Mouse (Mus musculus): ENCODE data around the gene Dnah12. TPM values are rescaled to one million over a fixed set of nuclear protein-coding genes. Genes with fewer than 3 reads are reported as not detected.
A peak's percentile ranks its signal among the peaks of the same experiment; 100 is the strongest.

Gene Dnah12
- 0.26 and 0.41 TPM in 2 replicates for polyA plus RNA-seq (2015; fragmentation: Nextera tagmentation; extraction: Ambion mirVana)

DNA sequence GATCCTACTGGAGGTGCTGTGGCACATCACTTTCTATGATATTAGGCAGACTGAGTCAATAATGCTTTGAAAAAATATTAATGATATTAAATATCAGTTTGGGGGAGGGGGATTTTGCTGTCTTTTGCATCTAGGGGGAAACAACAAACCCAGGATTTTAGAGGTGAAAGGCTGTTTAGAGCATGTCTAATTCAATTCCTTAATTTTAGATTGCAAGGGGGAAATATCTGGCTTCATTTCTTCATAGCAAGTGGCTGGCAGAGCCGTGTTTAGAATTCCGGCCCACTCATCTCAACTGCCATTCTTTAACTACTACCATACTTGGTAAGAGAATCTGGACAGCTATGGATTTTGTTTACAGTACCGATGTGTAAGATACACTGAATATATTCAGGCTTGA is at the start of gene Dnah12:
TSS of gene Dnah12 (plus strand) at position 301 of the 400 bp plus-strand sequence.
- ATAC-seq (replicated peaks; ENCODE audit: low FRiP score, low read depth) (no peak), DNase-seq (ENCODE audit: low spot score) (no peak)
- Histone ChIP-seq H3K9ac (ENCODE audit: low read depth, low read length) (no peak within 1 kb of the TSS), H3K27me3 (ENCODE audit: insufficient read depth, low read length) (no peaks in the 10 kb centered on the region), H3K4me1 (replicated peaks; ENCODE audit: insufficient read depth, low read length) (no peaks in the 10 kb centered on the region), H3K36me3 (ENCODE audit: insufficient read depth, low read length) (no peaks in the 10 kb centered on the region), H3K27ac (no peak within 1 kb of the TSS), H3K4me3 (replicated peaks; ENCODE audit: low read depth, low read length) (no peak within 1 kb of the TSS), H3K9me3 (replicated peaks; ENCODE audit: low read length) (no peaks in the 10 kb centered on the region), H3K4me2 (ENCODE audit: low read length) (no peak within 1 kb of the TSS)
- TF ChIP-seq CTCF (IDR thresholded peaks at IDR 0.05; ENCODE audit: low read depth), result no peak
- 89% methylated on average over 3 of the region's 3 CpGs for whole genome bisulfite sequencing

DNA sequence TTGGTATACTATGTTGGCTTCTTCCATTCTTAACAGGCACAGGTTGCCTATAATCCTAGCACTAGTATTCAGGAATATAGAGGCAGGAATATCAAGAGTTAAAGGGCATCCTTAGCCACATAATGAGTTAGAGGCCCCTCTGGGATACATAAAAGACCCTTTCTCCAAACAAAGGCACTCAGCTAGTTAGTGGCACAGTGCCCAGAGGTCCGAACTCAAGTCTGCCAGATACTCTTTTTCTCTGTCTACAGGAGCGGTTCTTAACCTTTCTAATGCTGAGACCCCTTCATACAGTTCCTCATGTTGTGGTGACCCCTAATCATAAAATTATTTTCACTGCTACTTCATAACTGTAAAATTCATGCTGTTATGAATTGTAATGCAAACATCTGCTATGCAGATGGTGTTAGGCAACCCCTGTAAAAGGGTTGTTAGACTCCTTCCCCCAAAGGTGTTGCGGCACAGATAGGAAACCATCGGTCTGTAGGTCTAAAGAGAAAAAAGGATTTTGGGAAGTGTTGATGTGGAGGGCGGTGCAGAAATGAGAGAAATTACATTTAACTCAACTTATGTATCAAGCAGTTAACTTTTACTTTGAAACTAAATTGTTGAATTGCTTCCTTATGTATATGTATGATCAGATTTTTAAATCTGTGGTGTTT is 47.0 kb upstream of the Dnah12 start:
- 71% methylated on average over 5 of the region's 5 CpGs for WGBS
- Histone ChIP-seq H3K4me1 (replicated peaks; ENCODE audit: insufficient read depth, low read length) (no peaks in the 10 kb centered on the region), H3K9me3 (replicated peaks; ENCODE audit: low read length) (no peaks in the 10 kb centered on the region), H3K9ac (ENCODE audit: low read depth, low read length) (no peak overlapping the region), H3K4me3 (replicated peaks; ENCODE audit: low read depth, low read length) (no peak overlapping the region), H3K36me3 (ENCODE audit: insufficient read depth, low read length) (peaks cover 8% of the 10 kb centered on the region), H3K4me2 (ENCODE audit: low read length) (no peak overlapping the region), H3K27ac (no peak overlapping the region), H3K27me3 (ENCODE audit: insufficient read depth, low read length) (no peaks in the 10 kb centered on the region)
- ATAC-seq (replicated peaks; ENCODE audit: low FRiP score, low read depth), result no peak
- no peak for TF ChIP-seq CTCF (IDR thresholded peaks at IDR 0.05; ENCODE audit: low read depth)
- no peak for DNase-seq (ENCODE audit: low spot score)

DNA sequence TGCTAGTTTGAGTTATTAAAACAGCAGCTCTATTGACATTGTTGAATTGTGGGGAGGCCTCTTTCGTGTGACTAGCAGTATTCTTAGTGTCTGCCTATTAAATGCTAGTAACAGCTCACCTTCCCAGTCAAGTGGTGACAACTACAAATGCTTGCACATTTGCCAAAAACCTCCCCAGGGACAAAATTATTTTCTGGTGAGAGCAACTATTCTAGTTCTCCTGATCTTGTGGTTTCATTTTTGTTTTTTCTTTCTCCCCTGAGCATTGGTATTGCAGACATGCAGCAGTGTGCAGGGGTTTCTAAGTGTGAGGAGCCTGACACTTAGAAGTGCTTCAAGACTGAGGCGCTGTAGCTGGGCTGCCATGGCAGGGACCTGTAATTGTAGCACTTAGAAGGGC is 45.3 kb upstream of the Dnah12 start:
- H3K4me1 ChIP-seq (replicated peaks; ENCODE audit: insufficient read depth, low read length), result no peaks in the 10 kb centered on the region
- TF ChIP-seq CTCF (IDR thresholded peaks at IDR 0.05; ENCODE audit: low read depth), result no peak
- no peak overlapping the region for H3K27ac ChIP-seq
- H3K9ac ChIP-seq (ENCODE audit: low read depth, low read length), result no peak overlapping the region
- peaks cover 15% of the 10 kb centered on the region for H3K36me3 ChIP-seq (ENCODE audit: insufficient read depth, low read length)
- 75% methylated on average over 2 of the region's 2 CpGs for WGBS
- H3K27me3 ChIP-seq (ENCODE audit: insufficient read depth, low read length), result no peaks in the 10 kb centered on the region
- DNase-seq (ENCODE audit: low spot score) (no peak), ATAC-seq (replicated peaks; ENCODE audit: low FRiP score, low read depth) (no peak)
- no peak overlapping the region for H3K4me2 ChIP-seq (ENCODE audit: low read length)
- H3K9me3 ChIP-seq (replicated peaks; ENCODE audit: low read length), result no peaks in the 10 kb centered on the region
- H3K4me3 ChIP-seq (replicated peaks; ENCODE audit: low read depth, low read length), result no peak overlapping the region

DNA sequence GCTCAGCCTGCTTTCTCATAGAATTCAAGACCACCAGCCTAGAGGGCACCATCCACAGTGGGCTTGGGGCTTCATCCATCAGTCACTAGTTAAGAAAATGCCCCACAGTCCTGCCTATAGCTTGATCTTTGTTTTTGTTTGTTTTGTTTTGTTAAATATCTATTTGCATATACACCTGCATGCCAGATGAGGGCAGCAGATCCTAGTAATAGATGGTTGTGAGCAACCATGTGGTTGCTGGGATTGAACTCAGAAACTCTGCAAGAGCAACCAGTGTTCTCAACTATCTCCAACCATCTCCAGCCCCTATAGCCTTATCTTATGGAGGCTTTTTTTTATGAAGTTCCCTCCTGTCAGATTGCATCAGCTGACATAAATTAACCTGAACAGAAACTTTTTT is 41.2 kb upstream of the Dnah12 start:
- Histone ChIP-seq H3K4me3 (replicated peaks; ENCODE audit: low read depth, low read length) (no peak overlapping the region), H3K36me3 (ENCODE audit: insufficient read depth, low read length) (peaks cover 45% of the 10 kb centered on the region), H3K27ac (no peak overlapping the region), H3K9ac (ENCODE audit: low read depth, low read length) (no peak overlapping the region), H3K4me2 (ENCODE audit: low read length) (no peak overlapping the region), H3K4me1 (replicated peaks; ENCODE audit: insufficient read depth, low read length) (no peaks in the 10 kb centered on the region), H3K9me3 (replicated peaks; ENCODE audit: low read length) (no peaks in the 10 kb centered on the region), H3K27me3 (ENCODE audit: insufficient read depth, low read length) (no peaks in the 10 kb centered on the region)
- DNase-seq (ENCODE audit: low spot score) (peak; percentile 33), ATAC-seq (replicated peaks; ENCODE audit: low FRiP score, low read depth) (no peak)
- peak; percentile 61 for TF ChIP-seq CTCF (IDR thresholded peaks at IDR 0.05; ENCODE audit: low read depth)

DNA sequence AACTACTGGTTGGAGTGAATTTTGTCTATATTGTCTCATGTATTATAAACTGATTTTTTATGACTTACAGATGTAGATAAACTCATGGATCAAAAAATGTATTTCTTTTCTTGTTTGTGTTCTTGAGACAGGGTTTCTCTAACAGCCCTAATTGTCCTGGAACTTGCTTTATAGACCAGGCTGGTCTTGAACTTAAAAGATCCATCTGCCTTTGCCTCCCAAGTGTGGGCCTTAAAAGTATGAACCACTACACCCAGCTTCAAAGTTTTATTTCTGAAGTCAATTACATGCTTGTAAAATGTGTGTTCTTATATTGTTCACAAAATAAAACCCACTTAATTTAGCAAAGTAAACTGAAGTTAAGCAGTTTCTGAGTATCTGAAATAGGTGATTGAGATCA is 34.9 kb upstream of the Dnah12 start:
- no peaks in the 10 kb centered on the region for H3K4me1 ChIP-seq (replicated peaks; ENCODE audit: insufficient read depth, low read length)
- no peaks in the 10 kb centered on the region for H3K27me3 ChIP-seq (ENCODE audit: insufficient read depth, low read length)
- DNase-seq (ENCODE audit: low spot score), result no peak
- H3K4me2 ChIP-seq (ENCODE audit: low read length), result no peak overlapping the region
- H3K9me3 ChIP-seq (replicated peaks; ENCODE audit: low read length), result no peaks in the 10 kb centered on the region
- H3K27ac ChIP-seq, result no peak overlapping the region
- peaks cover 36% of the 10 kb centered on the region for H3K36me3 ChIP-seq (ENCODE audit: insufficient read depth, low read length)
- no peak overlapping the region for H3K4me3 ChIP-seq (replicated peaks; ENCODE audit: low read depth, low read length)
- no peak overlapping the region for H3K9ac ChIP-seq (ENCODE audit: low read depth, low read length)
- no peak for ATAC-seq (replicated peaks; ENCODE audit: low FRiP score, low read depth)
- no peak for TF ChIP-seq CTCF (IDR thresholded peaks at IDR 0.05; ENCODE audit: low read depth)

DNA sequence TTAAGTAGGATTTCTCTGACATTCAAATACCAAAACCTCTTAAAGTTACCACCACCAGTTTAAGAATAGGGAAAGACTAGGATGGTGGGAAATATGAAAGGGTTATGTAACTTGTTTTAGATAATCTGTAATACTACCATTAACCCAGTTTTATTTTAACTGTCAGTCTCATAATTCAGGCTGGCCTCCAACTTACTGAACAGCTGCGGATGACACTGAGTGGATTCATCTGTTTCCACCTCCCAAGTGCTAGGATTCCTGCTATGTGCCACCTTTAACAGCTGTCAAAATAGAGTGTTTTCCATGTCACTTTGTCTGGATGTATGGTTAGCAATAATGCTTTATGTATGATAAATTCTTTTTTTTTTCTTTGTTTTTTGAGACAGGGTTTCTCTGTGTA is 32.8 kb upstream of the Dnah12 start:
- no peaks in the 10 kb centered on the region for H3K27me3 ChIP-seq (ENCODE audit: insufficient read depth, low read length)
- no peaks in the 10 kb centered on the region for H3K4me1 ChIP-seq (replicated peaks; ENCODE audit: insufficient read depth, low read length)
- DNase-seq (ENCODE audit: low spot score), result no peak
- 89% methylated on average over 1 of the region's 1 CpGs for WGBS
- H3K36me3 ChIP-seq (ENCODE audit: insufficient read depth, low read length), result peaks cover 23% of the 10 kb centered on the region
- H3K4me3 ChIP-seq (replicated peaks; ENCODE audit: low read depth, low read length), result no peak overlapping the region
- H3K9me3 ChIP-seq (replicated peaks; ENCODE audit: low read length), result no peaks in the 10 kb centered on the region
- no peak for TF ChIP-seq CTCF (IDR thresholded peaks at IDR 0.05; ENCODE audit: low read depth)
- no peak overlapping the region for H3K27ac ChIP-seq
- H3K4me2 ChIP-seq (ENCODE audit: low read length), result no peak overlapping the region
- no peak overlapping the region for H3K9ac ChIP-seq (ENCODE audit: low read depth, low read length)
- no peak for ATAC-seq (replicated peaks; ENCODE audit: low FRiP score, low read depth)

DNA sequence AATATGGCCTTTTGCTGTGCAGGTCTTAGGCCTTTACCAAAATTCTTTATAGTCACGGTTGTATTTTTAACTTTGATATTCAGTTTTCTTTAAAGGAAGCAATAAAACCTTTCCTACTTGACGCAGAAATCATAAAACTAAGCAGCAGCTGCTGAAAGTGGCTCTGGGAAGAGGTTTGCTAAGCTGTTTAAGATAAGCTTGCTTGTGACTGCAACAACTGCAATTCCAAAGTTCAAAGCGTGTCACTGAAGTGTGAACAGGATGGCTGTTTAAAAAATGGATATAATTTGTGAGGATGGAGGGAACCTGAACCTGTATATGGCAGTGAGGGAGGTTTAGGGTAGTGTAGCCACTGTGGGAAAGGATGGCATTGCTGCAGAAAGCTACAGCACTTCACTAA is 31.1 kb upstream of the Dnah12 start:
- Histone ChIP-seq H3K4me2 (ENCODE audit: low read length) (no peak overlapping the region), H3K4me1 (replicated peaks; ENCODE audit: insufficient read depth, low read length) (0 out of 2 replicates have a peak, but pooled peaks cover 2% of the 10 kb centered on the region), H3K9ac (ENCODE audit: low read depth, low read length) (no peak overlapping the region), H3K36me3 (ENCODE audit: insufficient read depth, low read length) (peaks cover 20% of the 10 kb centered on the region), H3K4me3 (replicated peaks; ENCODE audit: low read depth, low read length) (no peak overlapping the region), H3K27ac (no peak overlapping the region), H3K9me3 (replicated peaks; ENCODE audit: low read length) (no peaks in the 10 kb centered on the region), H3K27me3 (ENCODE audit: insufficient read depth, low read length) (no peaks in the 10 kb centered on the region)
- DNase-seq (ENCODE audit: low spot score) (no peak), ATAC-seq (replicated peaks; ENCODE audit: low FRiP score, low read depth) (no peak)
- TF ChIP-seq CTCF (IDR thresholded peaks at IDR 0.05; ENCODE audit: low read depth), result no peak
- WGBS, result 48% methylated on average over 3 of the region's 3 CpGs

Data from kidney, postnatal 0 days (tissue).